Mouse (Mus musculus): Measurements from ENCODE around the gene Casc3.
A peak's percentile ranks its signal among the peaks of the same experiment; 100 is the strongest.

Gene Casc3

GRCm38 (mm10) chr11:98873900-98874299 is 69.2 kb downstream of the Casc3 start:
- peak; percentile 24 for DNase-seq

- peak; percentile 69 for DNase-seq
These were observed 72.3 kb downstream of the Casc3 start for GRCm38 (mm10) chr11:98877001-98877400.
